Mouse (Mus musculus) layer of hippocampus, postnatal 10 days (tissue): ENCODE data around the gene Ppm1k. TPM values are rescaled to one million over a fixed set of nuclear protein-coding genes. Genes with fewer than 3 reads are reported as not detected.
"Not testable (repeated sequence)": the region's sequence is repeated elsewhere in the genome, so short reads cannot be mapped to it uniquely, and the experiment has no call there.

Experiments
- DNase-seq, 2 experiments: peaks; one replicate each; pipeline ENCODE4 v3.0.0; 2021; ENCODE audit warnings: low spot score in 2 of 2
- long read RNA-seq: library from polyadenylated mRNA; stranded (forward); transcript quantifications from one replicate; pipeline ENCODE4 v2.0.0, GENCODE M21; 2023
- total RNA-seq, 2 experiments: library from RNA; stranded (reverse); gene quantifications; 2 replicates each; pipeline ENCODE4 v1.2.3; 2021

Ppm1k gene
- total RNA-seq = 10 to 100 TPM; 27.4 to 29.8 TPM
- long read RNA-seq, partial matches to known transcripts = 0 of 2 reads
- long read RNA-seq, other reads (novel, unspliced or antisense) = 2 of 2 reads

GRCm38 (mm10) chr6:57535386-57535936 lies at the start of gene Ppm1k:
Gene Ppm1k, minus strand, starts transcription at chr6:57535468.
- DNase-seq = peak; percentile 98 to 99

GRCm38 (mm10) chr6:57582356-57582755 lies 47.1 kb upstream of the Ppm1k start:
- no peak for DNase-seq

GRCm38 (mm10) chr6:57581595-57581994 lies 46.3 kb upstream of the Ppm1k start:
- DNase-seq = no peak

GRCm38 (mm10) chr6:57580881-57581548 lies 45.7 kb upstream of the Ppm1k start, which contains the start of gene Herc6:
Gene Herc6, plus strand, starts transcription at chr6:57581000.
- DNase-seq = peak; percentile 36 to 50

- no peak for DNase-seq
Observed at GRCm38 (mm10) chr6:57571587-57571986, 36.3 kb upstream of the Ppm1k start.

GRCm38 (mm10) chr6:57570170-57570974 lies 35.1 kb upstream of the Ppm1k start:
- peak; percentile 34 to 51 for DNase-seq

- DNase-seq = no peak
Observed at GRCm38 (mm10) chr6:57567630-57568029, 32.4 kb upstream of the Ppm1k start.

GRCm38 (mm10) chr6:57565452-57565851 lies 30.2 kb upstream of the Ppm1k start:
- no peak for DNase-seq

GRCm38 (mm10) chr6:57563454-57563853 lies 28.2 kb upstream of the Ppm1k start:
- no peak for DNase-seq

- DNase-seq = no peak
Observed at GRCm38 (mm10) chr6:57557796-57558317, 22.6 kb upstream of the Ppm1k start.

GRCm38 (mm10) chr6:57551211-57551796 lies 16.0 kb upstream of the Ppm1k start:
- DNase-seq = no peak

- DNase-seq = no peak
Observed at GRCm38 (mm10) chr6:57544866-57545265, 9.6 kb upstream of the Ppm1k start.

GRCm38 (mm10) chr6:57543591-57543990 lies 8.3 kb upstream of the Ppm1k start:
- not testable (repeated sequence) for DNase-seq

- no peak for DNase-seq
Observed at GRCm38 (mm10) chr6:57541737-57542335, 6.6 kb upstream of the Ppm1k start.

- no peak for DNase-seq
Observed at GRCm38 (mm10) chr6:57540950-57541498, 5.8 kb upstream of the Ppm1k start.

GRCm38 (mm10) chr6:57537887-57538286 lies 2.6 kb upstream of the Ppm1k start:
- DNase-seq = no peak

GRCm38 (mm10) chr6:57535971-57536669 lies 852 bp upstream of the Ppm1k start:
- DNase-seq = no peak

- DNase-seq = peak; percentile 47 to 55
Observed at GRCm38 (mm10) chr6:57534611-57535286, 519 bp downstream of the Ppm1k start.

GRCm38 (mm10) chr6:57534231-57534610 lies 1.0 kb downstream of the Ppm1k start:
- peak; percentile 41 to 46 for DNase-seq
